Mouse (Mus musculus): Measurements from ENCODE around the gene Grcc10. TPM values are rescaled to one million over a fixed set of nuclear protein-coding genes. Genes with fewer than 3 reads are reported as not detected.

The Grcc10 gene
- 10 to 100 TPM in 19 of 26 experiments, 1 to 10 TPM in 7; 5.5 to 46.1 (median 17.1) TPM for total RNA-seq (2018; cell fraction: chromatin; rRNA removed)
- total RNA-seq (2018; cell fraction: cytosol; rRNA removed), result 100 to 1,000 TPM; 123 to 226 (median 148) TPM
- total RNA-seq (2018; cell fraction: nucleus; rRNA removed), result 10 to 100 TPM; 14.9 to 66.2 (median 33.4) TPM
- 43.6 to 99.2 TPM (median 63.8 TPM) in 3 replicates for polyA plus RNA-seq (2018)

GRCm38 (mm10) chr6:124740888-124741761, at the start of gene Grcc10:
Grcc10 (minus strand) TSS chr6:124741374.
- no peaks in the 10 kb centered on the region for H3K36me3 ChIP-seq (ENCODE audit: inconsistent target)
- WGBS (ENCODE audit: missing documents), result 1% methylated on average over 41 of the region's 41 CpGs
- peaks cover 9% of the 10 kb centered on the region; the same call in 1 of the 2 replicates for H3K79me2 ChIP-seq (ENCODE audit: inconsistent target)
- H3K27ac ChIP-seq, result peak within 1 kb of the TSS; percentile 94
- H3K4me3 ChIP-seq (ENCODE audit: inconsistent target), result peak within 1 kb of the TSS; percentile 62

- WGBS (ENCODE audit: missing documents), result 83% methylated on average over 4 of the region's 4 CpGs
- H3K27ac ChIP-seq, result no peak overlapping the region
- H3K79me2 ChIP-seq (ENCODE audit: inconsistent target), result no peaks in the 10 kb centered on the region
- H3K36me3 ChIP-seq (ENCODE audit: inconsistent target), result no peaks in the 10 kb centered on the region
- H3K4me3 ChIP-seq (ENCODE audit: inconsistent target), result no peak overlapping the region
Measured at GRCm38 (mm10) chr6:124790121-124790520, 48.9 kb upstream of the Grcc10 start.

GRCm38 (mm10) chr6:124789519-124789918, 48.3 kb upstream of the Grcc10 start:
- H3K27ac ChIP-seq, result no peak overlapping the region
- WGBS (ENCODE audit: missing documents), result 95% methylated on average over 4 of the region's 4 CpGs

GRCm38 (mm10) chr6:124787722-124788121, 46.5 kb upstream of the Grcc10 start:
- Histone ChIP-seq H3K36me3 (ENCODE audit: inconsistent target) (no peaks in the 10 kb centered on the region), H3K79me2 (ENCODE audit: inconsistent target) (no peaks in the 10 kb centered on the region), H3K4me3 (ENCODE audit: inconsistent target) (no peak overlapping the region), H3K27ac (no peak overlapping the region)
- 86% methylated on average over 10 of the region's 10 CpGs for WGBS (ENCODE audit: missing documents)

More at GRCm38 (mm10) chr6:124789519-124789918, 48.3 kb upstream of the Grcc10 start:
- no peaks in the 10 kb centered on the region for H3K79me2 ChIP-seq (ENCODE audit: inconsistent target)
- no peak overlapping the region for H3K4me3 ChIP-seq (ENCODE audit: inconsistent target)
- no peaks in the 10 kb centered on the region for H3K36me3 ChIP-seq (ENCODE audit: inconsistent target)

GRCm38 (mm10) chr6:124786756-124787420, 45.7 kb upstream of the Grcc10 start:
- Histone ChIP-seq H3K4me3 (ENCODE audit: inconsistent target) (no peak overlapping the region), H3K36me3 (ENCODE audit: inconsistent target) (no peaks in the 10 kb centered on the region), H3K79me2 (ENCODE audit: inconsistent target) (no peaks in the 10 kb centered on the region), H3K27ac (no peak overlapping the region)
- WGBS (ENCODE audit: missing documents), result 40% methylated on average over 8 of the region's 8 CpGs

GRCm38 (mm10) chr6:124782436-124782835, 41.3 kb upstream of the Grcc10 start:
- H3K79me2 ChIP-seq (ENCODE audit: inconsistent target), result no peaks in the 10 kb centered on the region
- no peak overlapping the region for H3K27ac ChIP-seq
- H3K4me3 ChIP-seq (ENCODE audit: inconsistent target), result peak overlapping the region; percentile 23; the same call in 1 of the 2 replicates
- H3K36me3 ChIP-seq (ENCODE audit: inconsistent target), result no peaks in the 10 kb centered on the region
- WGBS (ENCODE audit: missing documents), result 12% methylated on average over 6 of the region's 6 CpGs

- Histone ChIP-seq H3K79me2 (ENCODE audit: inconsistent target) (no peaks in the 10 kb centered on the region), H3K4me3 (ENCODE audit: inconsistent target) (no peak overlapping the region), H3K27ac (no peak overlapping the region), H3K36me3 (ENCODE audit: inconsistent target) (no peaks in the 10 kb centered on the region)
- 82% methylated on average over 5 of the region's 7 CpGs for WGBS (ENCODE audit: missing documents)
Measured at GRCm38 (mm10) chr6:124780917-124781316, 39.7 kb upstream of the Grcc10 start.

- WGBS (ENCODE audit: missing documents), result 26% methylated on average over 9 of the region's 10 CpGs
- Histone ChIP-seq H3K27ac (no peak overlapping the region), H3K4me3 (ENCODE audit: inconsistent target) (peak overlapping the region; percentile 4; the same call in 1 of the 2 replicates), H3K79me2 (ENCODE audit: inconsistent target) (no peaks in the 10 kb centered on the region), H3K36me3 (ENCODE audit: inconsistent target) (no peaks in the 10 kb centered on the region)
Measured at GRCm38 (mm10) chr6:124779984-124780416, 38.8 kb upstream of the Grcc10 start.

GRCm38 (mm10) chr6:124779222-124779983, 38.2 kb upstream of the Grcc10 start, which contains the start of gene Lrrc23:
Lrrc23 (minus strand) TSS chr6:124779727.
- Histone ChIP-seq H3K79me2 (ENCODE audit: inconsistent target) (no peaks in the 10 kb centered on the region), H3K27ac (no peak within 1 kb of the TSS), H3K36me3 (ENCODE audit: inconsistent target) (no peaks in the 10 kb centered on the region), H3K4me3 (ENCODE audit: inconsistent target) (peak within 1 kb of the TSS; percentile 4; the same call in 1 of the 2 replicates)
- WGBS (ENCODE audit: missing documents), result 4% methylated on average over 21 of the region's 23 CpGs

- Histone ChIP-seq H3K36me3 (ENCODE audit: inconsistent target) (no peaks in the 10 kb centered on the region), H3K4me3 (ENCODE audit: inconsistent target) (no peak overlapping the region), H3K27ac (no peak overlapping the region), H3K79me2 (ENCODE audit: inconsistent target) (no peaks in the 10 kb centered on the region)
- WGBS (ENCODE audit: missing documents), result 94% methylated on average over 13 of the region's 15 CpGs
Measured at GRCm38 (mm10) chr6:124770511-124770910, 29.3 kb upstream of the Grcc10 start.

GRCm38 (mm10) chr6:124770013-124770412, 28.8 kb upstream of the Grcc10 start:
- H3K79me2 ChIP-seq (ENCODE audit: inconsistent target), result no peaks in the 10 kb centered on the region
- 84% methylated on average over 7 of the region's 7 CpGs for WGBS (ENCODE audit: missing documents)
- H3K27ac ChIP-seq, result no peak overlapping the region
- no peaks in the 10 kb centered on the region for H3K36me3 ChIP-seq (ENCODE audit: inconsistent target)
- no peak overlapping the region for H3K4me3 ChIP-seq (ENCODE audit: inconsistent target)

- H3K36me3 ChIP-seq (ENCODE audit: inconsistent target), result no peaks in the 10 kb centered on the region
- no peak within 1 kb of the TSS for H3K27ac ChIP-seq
- H3K79me2 ChIP-seq (ENCODE audit: inconsistent target), result no peaks in the 10 kb centered on the region
- peak within 1 kb of the TSS; percentile 36 for H3K4me3 ChIP-seq (ENCODE audit: inconsistent target)
- 1% methylated on average over 48 of the region's 54 CpGs for WGBS (ENCODE audit: missing documents)
Measured at GRCm38 (mm10) chr6:124769101-124769765, 28.1 kb upstream of the Grcc10 start, which contains the start of gene Eno2. Eno2 (minus strand) TSS chr6:124769673.

- peak overlapping the region; percentile 36 for H3K4me3 ChIP-seq (ENCODE audit: inconsistent target)
- H3K27ac ChIP-seq, result no peak overlapping the region
- no peaks in the 10 kb centered on the region for H3K79me2 ChIP-seq (ENCODE audit: inconsistent target)
- 9% methylated on average over 9 of the region's 9 CpGs for WGBS (ENCODE audit: missing documents)
- no peaks in the 10 kb centered on the region for H3K36me3 ChIP-seq (ENCODE audit: inconsistent target)
Measured at GRCm38 (mm10) chr6:124768704-124769044, 27.5 kb upstream of the Grcc10 start.
